Mouse (Mus musculus) erythroblast, embryonic 14.5 days (primary cell): ENCODE results near the gene Dnase1l1. TPM values are rescaled to one million over a fixed set of nuclear protein-coding genes. Genes with fewer than 3 reads are reported as not detected.

Experiments
- H3K27me3 ChIP-seq: 2 replicates; pipeline ENCODE4 v1.6.1; 2012; ENCODE audit warnings: inconsistent platforms; ENCODE audit not compliant: control insufficient read depth
- H3K36me3 ChIP-seq: 2 replicates; pipeline ENCODE4 v1.6.1; 2012; ENCODE audit warnings: mild to moderate bottlenecking, inconsistent platforms; ENCODE audit not compliant: control insufficient read depth
- H3K4me1 ChIP-seq: 2 replicates; pipeline ENCODE4 v1.6.1; 2012; ENCODE audit warnings: inconsistent platforms; ENCODE audit not compliant: control insufficient read depth
- H3K4me3 ChIP-seq: replicated peaks from 2 replicates; pipeline ENCODE3; 2012; ENCODE audit warnings: moderate library complexity, mild to moderate bottlenecking, inconsistent platforms
- H3K9me3 ChIP-seq: 2 replicates; pipeline ENCODE4 v1.6.1; 2012; ENCODE audit warnings: low read length, inconsistent platforms, mixed read lengths; ENCODE audit not compliant: control insufficient read depth
- GATA1 ChIP-seq: IDR thresholded peaks from 2 replicates; pipeline ENCODE4 v1.6.1; 2012; ENCODE audit warnings: low read length, inconsistent platforms, mixed read lengths
- TAL1 ChIP-seq: IDR thresholded peaks from 3 replicates; pipeline ENCODE4 v1.6.1; 2012; ENCODE audit warnings: low read length, inconsistent platforms, mixed read lengths
- polyA plus RNA-seq: library from polyadenylated mRNA; stranded (reverse); fragments of >175 nt; gene quantifications from 2 replicates; pipeline ENCODE4 v1.2.3, GENCODE M21; 2012

The Dnase1l1 gene
- polyA plus RNA-seq: 0.25 and 0.32 TPM in 2 replicates

DNA sequence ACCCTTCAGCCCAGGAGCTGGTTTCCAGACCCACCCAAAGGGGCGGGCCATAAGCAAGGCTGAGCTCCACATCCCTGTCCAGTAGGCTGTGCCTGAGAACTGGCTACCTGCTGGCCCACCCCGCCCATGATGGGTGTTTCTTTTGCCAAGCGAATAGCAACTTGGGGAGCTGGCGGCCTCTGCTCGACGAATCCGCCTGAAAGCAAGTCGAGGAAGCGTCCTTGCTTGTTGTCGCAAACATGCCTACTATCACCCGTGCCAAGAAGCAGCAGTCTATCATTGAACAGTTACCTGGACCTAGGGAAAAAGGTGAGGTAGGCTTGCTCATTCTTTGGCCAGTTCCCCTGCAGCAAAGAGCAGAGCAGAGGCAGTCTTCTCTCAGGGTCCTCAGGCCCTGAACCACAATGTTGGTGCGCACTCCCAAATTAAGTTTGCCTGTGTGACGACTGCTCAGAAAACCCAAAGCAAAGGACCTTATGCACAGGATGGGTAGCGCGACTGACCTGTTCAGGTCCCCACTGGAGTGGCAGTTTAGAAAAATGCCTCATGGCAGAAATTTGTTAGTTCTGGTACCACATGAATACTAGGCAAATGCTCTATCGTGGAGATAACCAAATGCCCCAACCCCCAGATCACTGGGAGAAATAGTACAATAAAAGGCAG lies at the start of gene Dnase1l1, which contains the start of gene Taz:
TSS of gene Dnase1l1 (minus strand) at position 606 of the 663 bp plus-strand sequence.
TSS of gene Taz (plus strand) at position 181 of the 663 bp plus-strand sequence.
- Histone ChIP-seq H3K4me1 (peaks cover 42% of the 10 kb centered on the region), H3K4me3 (peak within 1 kb of the TSS; percentile 73), H3K36me3 (peaks cover 33% of the 10 kb centered on the region), H3K27me3 (peaks cover 5% of the 10 kb centered on the region; the same call in 1 of the 2 replicates), H3K9me3 (peaks cover 4% of the 10 kb centered on the region; the same call in 1 of the 2 replicates)
- TF ChIP-seq GATA1 (no peak), TAL1 (no peak)

DNA sequence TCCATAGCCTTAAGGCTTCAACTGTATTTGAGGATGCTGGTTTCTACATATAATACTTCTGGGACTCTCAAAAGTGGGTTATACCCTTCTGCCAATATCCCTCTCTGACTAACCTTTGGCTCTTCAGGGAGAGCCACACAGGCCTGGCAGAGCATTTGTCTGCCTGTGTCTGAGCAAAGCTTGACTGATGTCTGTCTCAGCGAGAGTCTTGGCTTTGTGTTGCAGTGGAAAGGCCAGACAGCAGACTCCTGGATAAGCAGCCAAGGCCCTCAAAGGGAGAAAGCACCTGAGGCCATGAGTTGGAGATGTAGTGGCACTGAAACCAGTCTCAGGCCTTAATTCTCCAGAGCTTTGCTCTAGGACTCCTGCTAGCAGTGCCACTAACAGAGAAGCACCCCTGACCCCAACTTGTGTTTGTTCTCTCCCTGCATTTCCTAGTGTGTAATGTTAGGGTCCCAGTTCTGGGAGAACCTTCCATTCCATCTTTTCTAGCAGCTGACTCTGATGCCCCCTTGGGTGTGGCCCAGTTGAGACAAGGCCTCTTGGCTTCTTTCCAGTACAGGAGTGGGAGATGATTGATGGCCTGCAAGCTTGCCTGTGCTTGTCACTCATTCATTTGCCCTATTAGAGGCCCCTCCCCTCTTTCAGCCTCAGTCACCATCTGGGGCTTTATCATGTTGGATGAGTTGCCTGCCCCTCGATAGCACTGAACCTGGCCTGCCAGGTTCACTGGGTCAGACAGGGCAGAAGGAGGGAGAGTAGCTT lies 48.2 kb upstream of the Dnase1l1 start:
- no peaks in the 10 kb centered on the region for H3K9me3 ChIP-seq
- H3K4me1 ChIP-seq: peaks cover 29% of the 10 kb centered on the region
- TF ChIP-seq TAL1 (no peak), GATA1 (no peak)
- H3K27me3 ChIP-seq: no peaks in the 10 kb centered on the region
- no peak overlapping the region for H3K4me3 ChIP-seq
- no peaks in the 10 kb centered on the region; the same call in 1 of the 2 replicates for H3K36me3 ChIP-seq

DNA sequence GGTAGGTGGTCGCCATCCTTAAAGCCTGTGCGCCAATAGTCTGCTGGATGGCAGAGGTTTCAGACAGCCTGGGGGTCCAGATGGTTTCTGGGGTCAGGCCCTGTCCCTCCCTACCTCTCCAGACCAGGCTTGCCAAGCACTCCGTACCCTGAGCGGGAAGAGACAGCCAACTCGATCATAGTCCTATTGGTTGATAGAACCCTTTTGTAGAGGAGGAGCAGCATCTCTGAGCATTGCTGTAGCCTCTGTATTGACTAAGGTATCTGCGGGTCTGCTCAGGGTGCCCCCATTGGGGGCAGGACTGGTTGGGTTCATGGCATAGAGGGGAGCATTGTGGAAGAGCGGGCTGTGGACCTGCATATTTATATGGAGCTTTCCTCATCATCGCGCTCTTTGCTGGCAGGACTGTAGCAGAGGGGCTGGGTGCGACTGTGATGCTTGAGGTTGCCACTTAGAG lies 47.1 kb upstream of the Dnase1l1 start:
- Histone ChIP-seq H3K27me3 (no peaks in the 10 kb centered on the region), H3K4me1 (peaks cover 29% of the 10 kb centered on the region), H3K36me3 (no peaks in the 10 kb centered on the region; the same call in 1 of the 2 replicates), H3K9me3 (no peaks in the 10 kb centered on the region), H3K4me3 (peak overlapping the region; percentile 53)
- TF ChIP-seq TAL1: no peak

DNA sequence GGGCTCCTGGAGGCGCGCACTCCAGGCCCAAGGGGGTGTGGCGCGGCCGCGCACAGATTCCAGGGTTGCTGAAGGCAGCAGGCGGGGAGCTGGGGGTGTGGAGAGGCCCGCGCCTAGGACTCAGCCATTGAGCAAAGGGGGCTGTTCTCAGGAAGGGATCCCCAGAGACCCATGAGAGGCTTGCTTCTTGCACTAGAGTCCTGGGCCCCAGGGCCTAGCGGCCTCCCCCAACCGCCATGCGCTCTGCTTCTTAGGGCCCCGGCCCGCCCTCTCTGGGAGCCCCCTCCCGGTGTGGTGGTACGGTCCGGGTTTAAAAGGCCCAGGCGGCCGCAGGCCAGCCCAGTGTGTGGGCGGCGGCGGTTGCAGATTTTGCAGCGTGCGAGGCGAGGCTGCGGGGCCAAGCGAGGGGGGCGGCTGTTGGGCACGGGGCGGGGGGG lies 46.6 kb upstream of the Dnase1l1 start, which contains the start of gene Plxna3:
TSS of gene Plxna3 (plus strand) at position 342 of the 437 bp plus-strand sequence.
- H3K4me3 ChIP-seq: peak within 1 kb of the TSS; percentile 53
- H3K4me1 ChIP-seq: peaks cover 29% of the 10 kb centered on the region
- no peaks in the 10 kb centered on the region for H3K27me3 ChIP-seq
- no peak for TF ChIP-seq TAL1
- no peak for TF ChIP-seq GATA1
- no peaks in the 10 kb centered on the region for H3K9me3 ChIP-seq
- no peaks in the 10 kb centered on the region; the same call in 1 of the 2 replicates for H3K36me3 ChIP-seq

DNA sequence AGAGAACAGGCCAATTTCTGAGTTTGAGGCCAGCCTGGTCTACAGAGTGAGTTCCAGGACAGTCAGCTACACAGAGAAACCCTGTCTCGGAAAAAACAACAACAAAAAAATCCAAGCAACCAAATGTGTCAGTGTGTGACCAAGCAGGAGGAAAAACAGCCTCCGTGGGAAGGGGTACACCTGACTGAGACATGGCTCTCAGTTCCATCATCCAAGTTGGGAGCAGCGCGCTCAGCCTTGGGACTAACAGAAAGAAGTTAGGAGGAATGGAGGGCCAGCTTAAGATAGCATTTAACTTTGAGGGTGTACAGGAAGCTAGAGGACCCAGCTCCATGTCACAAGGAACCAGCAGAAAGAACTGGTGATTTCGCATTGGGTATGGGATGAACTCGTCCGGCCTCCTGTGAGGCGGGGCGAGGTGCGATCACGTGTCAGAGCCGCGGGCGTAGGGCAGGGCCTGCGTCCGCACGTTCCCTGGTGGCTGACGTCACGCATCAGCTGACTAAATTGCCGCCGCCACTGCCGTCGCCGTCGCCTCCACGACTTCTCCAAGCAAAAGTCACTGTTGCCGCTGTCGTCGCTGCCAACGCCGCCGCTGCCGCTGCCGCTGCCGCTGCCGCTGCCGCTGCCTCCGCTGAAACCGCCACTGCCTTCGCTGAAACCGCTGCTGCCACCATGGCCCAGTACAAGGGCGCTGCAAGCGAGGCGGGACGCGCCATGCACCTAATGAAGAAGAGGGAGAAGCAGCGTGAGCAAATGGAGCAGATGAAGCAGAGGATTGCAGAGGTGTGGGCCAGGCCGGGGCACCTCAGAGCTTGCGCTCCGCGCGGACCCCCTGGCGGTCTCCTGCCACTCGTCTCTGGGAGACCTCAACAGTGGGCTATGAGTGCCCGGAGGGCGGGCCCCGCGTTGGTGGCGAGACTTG lies 30.7 kb upstream of the Dnase1l1 start, which contains the start of gene Fam50a:
TSS of gene Fam50a (plus strand) at position 494 of the 925 bp plus-strand sequence.
- peak within 1 kb of the TSS; percentile 81 for H3K4me3 ChIP-seq
- H3K9me3 ChIP-seq: no peaks in the 10 kb centered on the region; the same call in 1 of the 2 replicates
- TF ChIP-seq TAL1 (no peak), GATA1 (no peak)
- H3K4me1 ChIP-seq: peaks cover 35% of the 10 kb centered on the region
- H3K36me3 ChIP-seq: peaks cover 78% of the 10 kb centered on the region
- peaks cover 2% of the 10 kb centered on the region; the same call in 1 of the 2 replicates for H3K27me3 ChIP-seq

DNA sequence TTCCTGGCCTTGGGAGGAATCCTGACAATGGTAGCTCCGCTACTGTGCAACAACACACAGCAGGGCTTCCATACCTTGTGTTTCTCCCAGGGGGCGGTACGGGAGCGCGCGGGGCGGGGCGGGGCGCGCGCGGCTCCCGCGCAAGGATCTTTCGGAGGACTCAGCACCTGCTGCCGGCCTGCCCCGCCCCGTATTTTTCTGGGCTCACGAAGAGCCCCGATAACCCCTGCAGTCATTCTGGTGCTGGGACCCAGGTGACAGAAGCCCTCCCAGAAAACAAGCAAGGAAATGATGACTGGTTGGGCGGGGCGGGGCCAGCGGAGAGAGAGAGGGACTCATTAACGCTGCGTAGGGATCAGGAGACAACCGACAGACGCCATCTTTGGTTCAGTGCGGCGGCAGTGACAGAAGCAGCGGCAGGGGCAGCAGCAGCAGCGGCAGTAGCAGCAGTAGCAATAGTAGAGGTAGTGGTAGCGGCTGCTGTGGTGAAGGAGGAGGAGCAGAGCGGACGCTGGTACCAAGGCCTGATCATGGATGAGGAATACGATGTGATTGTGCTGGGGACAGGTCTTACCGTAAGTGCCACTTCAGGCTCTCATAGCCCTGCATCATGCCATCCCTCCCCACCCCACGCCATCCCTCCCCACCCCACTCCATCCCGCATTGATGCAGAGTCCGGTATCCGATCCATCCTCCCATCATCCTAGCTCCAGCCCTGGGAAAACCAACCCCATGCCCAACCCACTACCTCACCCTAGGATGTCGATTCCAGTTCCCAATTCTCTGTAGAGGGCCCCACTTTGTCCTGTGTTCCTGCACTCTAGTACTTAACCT lies 22.9 kb upstream of the Dnase1l1 start, which contains the start of gene Gdi1:
TSS of gene Gdi1 (plus strand) at position 132 of the 834 bp plus-strand sequence.
- Histone ChIP-seq H3K27me3 (no peaks in the 10 kb centered on the region), H3K36me3 (peaks cover 83% of the 10 kb centered on the region), H3K4me3 (peak within 1 kb of the TSS; percentile 88), H3K9me3 (no peaks in the 10 kb centered on the region), H3K4me1 (peaks cover 29% of the 10 kb centered on the region)
- TF ChIP-seq TAL1 (no peak), GATA1 (no peak)

DNA sequence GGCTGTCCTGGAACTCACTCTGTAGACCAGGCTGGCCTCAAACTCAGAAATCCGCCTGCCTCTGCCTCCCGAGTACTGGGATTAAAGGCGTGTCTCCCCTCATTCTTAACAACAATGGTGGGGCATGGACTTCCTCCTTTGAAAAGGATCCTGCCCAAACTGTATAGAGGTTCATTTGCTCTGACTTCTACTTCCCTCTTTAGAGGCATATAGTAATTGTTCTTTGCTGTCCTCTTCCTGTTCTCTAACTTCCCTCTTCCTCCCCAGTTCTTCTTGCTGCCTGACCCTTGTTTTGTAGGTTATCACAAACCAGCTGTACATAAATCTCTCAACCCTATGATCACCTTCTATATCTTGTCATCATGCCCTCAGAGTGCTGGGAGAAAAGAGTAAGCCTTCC lies 17.6 kb upstream of the Dnase1l1 start:
- TF ChIP-seq TAL1 (no peak), GATA1 (no peak)
- Histone ChIP-seq H3K9me3 (peaks cover 3% of the 10 kb centered on the region; the same call in 1 of the 2 replicates), H3K36me3 (peaks cover 62% of the 10 kb centered on the region), H3K4me1 (peaks cover 42% of the 10 kb centered on the region), H3K4me3 (no peak overlapping the region), H3K27me3 (no peaks in the 10 kb centered on the region; the same call in 1 of the 2 replicates)

DNA sequence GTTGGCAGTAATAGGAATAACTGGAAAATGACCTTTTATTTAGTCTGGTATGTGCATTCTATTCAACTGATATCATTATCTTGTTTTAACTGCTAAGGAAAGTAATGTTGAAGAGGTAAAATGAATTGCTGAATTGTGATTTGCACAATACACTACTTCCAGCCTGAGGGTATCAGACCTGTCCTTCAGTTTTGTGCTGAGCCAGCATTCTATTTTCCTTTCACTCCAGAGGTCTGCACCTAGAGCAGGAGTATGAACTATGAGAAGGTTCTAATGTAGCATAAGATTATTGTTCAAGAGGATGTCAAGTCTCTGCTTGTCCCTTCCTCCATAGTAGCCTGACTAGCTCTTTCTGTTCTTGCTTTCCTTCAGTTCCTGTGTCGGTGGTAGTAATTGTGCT lies 16.2 kb upstream of the Dnase1l1 start:
- Histone ChIP-seq H3K27me3 (no peaks in the 10 kb centered on the region; the same call in 1 of the 2 replicates), H3K36me3 (peaks cover 51% of the 10 kb centered on the region), H3K9me3 (peaks cover 3% of the 10 kb centered on the region; the same call in 1 of the 2 replicates), H3K4me1 (peaks cover 39% of the 10 kb centered on the region), H3K4me3 (peak overlapping the region; percentile 53)
- TF ChIP-seq TAL1 (no peak), GATA1 (no peak)
